Mouse (Mus musculus) liver, adult 2 months (tissue): ENCODE data around the gene Ccdc136.

Experiments used
- CTCF ChIP-seq: fragments of 200-500 bp; IDR thresholded peaks from 2 replicates; pipeline ENCODE4 v1.5.1; 2011; ENCODE audit warnings: low read depth, low read length, control low read depth
- POLR2A ChIP-seq: fragments of 200-500 bp; IDR thresholded peaks from 2 replicates; pipeline ENCODE4 v1.6.1; 2011; ENCODE audit warnings: low read length, control low read depth; ENCODE audit not compliant: insufficient read depth; ENCODE audit errors: extremely low read depth

DNA sequence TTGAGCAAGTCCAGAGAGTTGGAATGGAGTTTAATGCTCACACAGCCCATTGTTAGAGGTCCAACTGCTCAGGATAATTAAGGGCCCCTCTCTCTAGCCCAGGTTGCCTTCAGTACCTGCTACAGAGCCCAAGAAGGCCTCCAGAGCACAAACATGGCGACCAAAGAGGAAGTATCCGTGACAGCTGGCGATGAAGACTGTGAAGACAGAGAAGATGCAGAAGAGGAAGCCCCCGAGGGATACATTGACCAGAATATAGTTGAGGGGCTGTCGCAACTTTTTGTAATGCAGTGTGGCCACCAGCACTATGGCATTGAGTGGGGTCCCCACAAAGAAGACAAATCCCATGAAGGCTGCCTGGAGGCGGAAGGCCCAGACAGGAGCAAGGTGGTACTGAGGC lies 16.2 kb upstream of the Ccdc136 start:
- TF ChIP-seq CTCF (no peak), POLR2A (no peak)
